Mouse (Mus musculus) small intestine, adult 2 months (tissue): ENCODE results near the gene Vmn2r105. TPM values are rescaled to one million over a fixed set of nuclear protein-coding genes. Genes with fewer than 3 reads are reported as not detected.

Experiments used
- H3K27ac ChIP-seq: fragments of 200-500 bp; 2 replicates; pipeline ENCODE4 v1.5.1; 2012; ENCODE audit warnings: low read depth, low read length, control low read depth, inconsistent platforms; ENCODE audit not compliant: insufficient read depth
- H3K27me3 ChIP-seq: fragments of 200-500 bp; 2 replicates; pipeline ENCODE4 v1.6.1; 2012; ENCODE audit warnings: mild to moderate bottlenecking, moderate library complexity, low read length, inconsistent platforms; ENCODE audit not compliant: control insufficient read depth, insufficient read depth
- H3K36me3 ChIP-seq: fragments of 200-500 bp; 2 replicates; pipeline ENCODE4 v1.6.1; 2012; ENCODE audit warnings: mild to moderate bottlenecking, low read length, control low read depth, inconsistent platforms; ENCODE audit not compliant: control insufficient read depth, insufficient read depth
- H3K4me1 ChIP-seq: fragments of 200-500 bp; 2 replicates; pipeline ENCODE4 v1.6.1; 2012; ENCODE audit warnings: low read length, inconsistent platforms, mixed read lengths; ENCODE audit not compliant: control insufficient read depth, insufficient read depth, insufficient read length
- H3K4me3 ChIP-seq: fragments of 200-500 bp; 2 replicates; pipeline ENCODE4 v1.5.1; 2012; ENCODE audit warnings: low read depth, mild to moderate bottlenecking, control low read depth, inconsistent platforms, low read length, moderate library complexity
- CTCF ChIP-seq: fragments of 200-500 bp; IDR thresholded peaks from 2 replicates; pipeline ENCODE4 v1.5.1; 2012; ENCODE audit warnings: low read depth, mild to moderate bottlenecking, control low read depth, inconsistent platforms, low read length, moderate library complexity, mixed read lengths; ENCODE audit not compliant: insufficient replicate concordance, insufficient read length; ENCODE audit errors: extremely low read depth
- POLR2A ChIP-seq: fragments of 200-500 bp; IDR thresholded peaks from 2 replicates; pipeline ENCODE4 v1.6.1; 2012; ENCODE audit warnings: low read depth, mild to moderate bottlenecking, control low read depth, inconsistent platforms, low read length, moderate library complexity
- WGBS: fragments of 180-500 bp; shearing (Covaris S2); methylation state at CpG from one replicate; pipeline ENCODE4 v1.1.7; 2018; 5-methylcytosine and 5-hydroxymethylcytosine counted together
- polyA plus RNA-seq: library from polyadenylated mRNA; depleted of rRNA; stranded (reverse); fragments of >200 nt; gene quantifications from 2 replicates; pipeline ENCODE4 v1.2.3, GENCODE M21; 2012; rRNA removed

Vmn2r105 gene
- polyA plus RNA-seq, result not detected in 2 replicates

GRCm38 (mm10) chr17:20234952-20235351 is at the start of gene Vmn2r105:
Vmn2r105 (minus strand) TSS chr17:20235052.
- Histone ChIP-seq H3K27me3 (no peaks in the 10 kb centered on the region), H3K36me3 (no peaks in the 10 kb centered on the region), H3K4me3 (no peak within 1 kb of the TSS), H3K4me1 (no peaks in the 10 kb centered on the region), H3K27ac (no peak within 1 kb of the TSS)
- TF ChIP-seq POLR2A, result no peak
- no peak for TF ChIP-seq CTCF
- 71% methylated on average over 2 of the region's 2 CpGs for WGBS

DNA sequence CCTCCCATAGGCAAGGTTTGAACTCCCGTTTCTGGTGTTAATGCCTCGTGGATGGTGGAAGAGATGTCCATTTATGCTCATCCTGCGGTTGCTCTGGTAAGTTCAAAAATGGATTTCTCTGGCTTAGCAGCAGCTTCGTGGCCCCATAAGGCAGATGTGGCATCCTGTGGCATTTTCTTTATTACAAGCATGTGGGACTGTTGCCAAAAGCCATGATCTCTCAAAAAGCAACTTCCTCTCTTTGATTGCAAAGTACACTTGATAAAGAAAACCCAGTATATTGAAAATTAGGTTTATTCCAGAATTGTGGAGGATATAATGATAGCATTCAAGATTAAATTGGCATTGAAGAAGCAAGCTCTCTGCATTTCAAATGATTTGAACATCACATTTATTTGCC is 20.7 kb upstream of the Vmn2r105 start:
- no peaks in the 10 kb centered on the region for H3K27me3 ChIP-seq
- no peaks in the 10 kb centered on the region for H3K36me3 ChIP-seq
- no peak overlapping the region for H3K27ac ChIP-seq
- 69% methylated on average over 4 of the region's 4 CpGs for WGBS
- TF ChIP-seq POLR2A (no peak), CTCF (no peak)
- no peak overlapping the region for H3K4me3 ChIP-seq
- no peaks in the 10 kb centered on the region for H3K4me1 ChIP-seq

DNA sequence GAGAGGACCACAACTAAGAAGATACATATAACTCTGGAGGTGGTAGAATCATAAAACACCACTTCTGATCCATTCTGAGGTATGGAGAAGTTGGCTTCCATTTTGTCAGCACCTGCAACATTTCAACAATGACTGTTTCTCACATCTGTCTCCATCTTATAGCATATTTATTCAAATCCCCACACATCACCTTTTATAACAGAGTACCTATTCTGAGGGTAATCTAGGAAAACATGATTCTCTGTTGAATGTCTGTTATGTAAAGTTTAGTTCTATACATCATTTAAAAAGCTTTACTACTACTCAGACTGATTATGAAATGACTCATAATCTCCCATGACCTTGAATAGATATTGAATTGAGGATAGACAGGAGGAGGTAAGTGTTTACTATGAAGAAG is 51.9 kb downstream of the Vmn2r105 start, which contains the start of gene Fpr-rs6:
Fpr-rs6 (minus strand) TSS at position 101 of the 400 bp plus-strand sequence.
- TF ChIP-seq POLR2A (no peak), CTCF (no peak)
- H3K27me3 ChIP-seq, result no peaks in the 10 kb centered on the region
- H3K36me3 ChIP-seq, result no peaks in the 10 kb centered on the region
- H3K4me3 ChIP-seq, result no peak within 1 kb of the TSS
- H3K4me1 ChIP-seq, result no peaks in the 10 kb centered on the region
- no peak within 1 kb of the TSS for H3K27ac ChIP-seq

Other genes with a start within 250 kb of the Vmn2r105 start
- not detected in 2 replicates for gene Vmn2r104, start 186.7 kb downstream of the Vmn2r105 start, polyA plus RNA-seq
- gene Fpr-rs7, start 120.8 kb downstream of the Vmn2r105 start, polyA plus RNA-seq, result not detected in 2 replicates
- not detected in 2 replicates for gene Fpr-rs6, start 52.0 kb downstream of the Vmn2r105 start, polyA plus RNA-seq
- gene Vmn2r106, start 50.5 kb upstream of the Vmn2r105 start, polyA plus RNA-seq, result not detected in 2 replicates
- gene Vmn2r107, start 110.2 kb upstream of the Vmn2r105 start, polyA plus RNA-seq, result not detected in 2 replicates
- gene Vmn1r224, start 179.1 kb upstream of the Vmn2r105 start, polyA plus RNA-seq, result not detected in 2 replicates
- not detected in 2 replicates for gene Vmn2r108, start 246.3 kb upstream of the Vmn2r105 start, polyA plus RNA-seq